Mouse (Mus musculus) G1E (cell line): ENCODE data around the gene Srl. TPM values are rescaled to one million over a fixed set of nuclear protein-coding genes. Genes with fewer than 3 reads are reported as not detected.

Experiments used
- ATAC-seq: 2 replicates; pipeline ENCODE4 v1.8.0; 2016; ENCODE audit warnings: mild to moderate bottlenecking; ENCODE audit not compliant: insufficient number of reproducible peaks, poor library complexity, low FRiP score, severe bottlenecking; ENCODE audit errors: extremely low read depth
- DNase-seq: peaks from one replicate; pipeline ENCODE4 v3.0.0; 2012; ENCODE audit warnings: low spot score
- H3K27me3 ChIP-seq: 2 replicates; pipeline ENCODE4 v1.6.1; 2012; ENCODE audit warnings: mild to moderate bottlenecking, low read length, inconsistent platforms; ENCODE audit not compliant: insufficient read depth
- H3K36me3 ChIP-seq: replicated peaks from 2 replicates; pipeline ENCODE3; 2012; ENCODE audit warnings: mild to moderate bottlenecking, inconsistent platforms
- H3K4me1 ChIP-seq: 2 replicates; pipeline ENCODE4 v1.6.1; 2012; ENCODE audit warnings: low read depth, low read length, inconsistent platforms, mixed read lengths; ENCODE audit not compliant: insufficient read depth
- H3K4me3 ChIP-seq: 2 replicates; pipeline ENCODE4 v1.5.1; 2012; ENCODE audit warnings: low read depth, mild to moderate bottlenecking, inconsistent platforms, low read length, moderate library complexity, mixed read lengths
- H3K9me3 ChIP-seq: replicated peaks from 2 replicates; pipeline ENCODE4 v1.6.1; 2012; ENCODE audit warnings: inconsistent platforms
- CTCF ChIP-seq: IDR thresholded peaks from 2 replicates; pipeline ENCODE4 v1.5.1; 2012; ENCODE audit warnings: low read depth, low read length, inconsistent platforms, mixed read lengths
- GATA1 ChIP-seq: IDR thresholded peaks from 2 replicates; pipeline ENCODE4 v1.6.1; 2012; ENCODE audit warnings: borderline replicate concordance, low read length, inconsistent platforms, mixed read lengths
- GATA2 ChIP-seq: IDR thresholded peaks from 2 replicates; pipeline ENCODE4 v1.6.1; 2012; ENCODE audit warnings: low read depth, low read length, inconsistent platforms, borderline replicate concordance
- POLR2AphosphoS5 ChIP-seq: IDR thresholded peaks from 2 replicates; pipeline ENCODE4 v1.6.1; 2012; ENCODE audit warnings: low read depth, low read length, inconsistent platforms; ENCODE audit not compliant: insufficient replicate concordance
- TAL1 ChIP-seq: conservative IDR thresholded peaks from 2 replicates; pipeline ENCODE4 v1.6.1; 2012; ENCODE audit warnings: low read depth, low read length, inconsistent platforms, mixed read lengths
- polyA plus RNA-seq: library from polyadenylated mRNA; stranded (reverse); fragments of >175 nt; gene quantifications from 2 replicates; pipeline ENCODE4 v1.2.3, GENCODE M21; 2012
- total RNA-seq, 2 experiments: library from RNA; stranded (forward) in 1 of 2; stranded (reverse) in 1 of 2; fragments of 200-1000 nt in 1 of 2; fragments of >200 nt in 1 of 2; fragmentation: Nextera tagmentation in 1 of 2; gene quantifications; 2 replicates each; pipeline ENCODE4 v1.2.3; 2014 to 2017

Gene Srl
- total and polyA plus RNA-seq, 3 experiments, result 3.5 to 8.6 (median 8.5) TPM

DNA sequence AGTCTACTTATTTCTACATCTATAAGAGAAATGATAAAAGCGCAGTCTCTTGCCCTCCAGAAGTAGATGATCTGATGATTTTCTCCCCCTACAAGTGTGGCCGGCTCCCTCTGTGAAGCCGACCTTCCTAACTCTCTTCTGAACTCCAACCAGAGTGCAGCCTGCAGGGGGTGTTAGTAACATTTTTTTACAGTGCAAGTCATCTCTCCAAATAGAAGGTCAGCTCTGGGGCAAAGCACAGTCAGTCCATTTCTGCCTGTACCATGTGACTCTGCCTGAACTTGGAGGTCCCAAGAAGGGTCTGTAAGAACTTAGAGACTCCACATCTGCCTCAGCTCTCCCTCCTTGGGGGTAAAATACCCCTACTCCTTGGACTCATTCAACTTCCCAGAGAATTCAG lies 27.2 kb downstream of the Srl start:
- no peak for ATAC-seq
- no peaks in the 10 kb centered on the region for H3K4me1 ChIP-seq
- no peak for DNase-seq

GRCm38 (mm10) chr16:4512661-4513438 lies 28.8 kb downstream of the Srl start:
- Histone ChIP-seq H3K4me3 (no peak overlapping the region), H3K36me3 (no peaks in the 10 kb centered on the region), H3K9me3 (no peaks in the 10 kb centered on the region), H3K4me1 (no peaks in the 10 kb centered on the region), H3K27me3 (peaks cover 6% of the 10 kb centered on the region; the same call in 1 of the 2 replicates)
- DNase-seq (no peak), ATAC-seq (no peak)
- TF ChIP-seq TAL1 (no peak), GATA2 (no peak), POLR2AphosphoS5 (no peak), CTCF (no peak), GATA1 (no peak)

More for the DNA sequence above, 27.2 kb downstream of the Srl start:
- H3K27me3 ChIP-seq, result peaks cover 13% of the 10 kb centered on the region
- H3K36me3 ChIP-seq, result no peaks in the 10 kb centered on the region
- no peak for TF ChIP-seq POLR2AphosphoS5
- no peak for TF ChIP-seq CTCF
- TF ChIP-seq GATA2, result no peak
- no peak for TF ChIP-seq GATA1
- no peak for TF ChIP-seq TAL1
- H3K4me3 ChIP-seq, result no peak overlapping the region
- no peaks in the 10 kb centered on the region for H3K9me3 ChIP-seq

DNA sequence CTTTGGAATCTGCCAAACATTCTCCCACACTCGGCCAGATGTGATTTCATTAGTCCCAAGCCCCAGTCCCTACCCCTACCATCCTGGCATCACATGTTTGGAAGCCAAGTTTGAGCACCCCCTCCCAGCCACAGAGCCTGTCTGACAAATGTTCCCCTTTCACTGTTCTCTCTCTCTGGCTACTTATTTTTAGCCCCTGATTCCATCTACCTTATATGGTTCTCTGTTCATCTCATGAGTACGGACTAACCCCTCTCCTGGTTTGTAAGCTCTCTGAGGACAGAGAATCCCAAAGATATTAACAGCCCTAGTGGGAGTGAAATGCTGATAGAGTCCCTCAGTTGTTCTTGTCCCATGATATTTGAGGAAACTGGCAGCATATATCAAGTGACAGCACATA lies 30.2 kb downstream of the Srl start:
- no peaks in the 10 kb centered on the region for H3K4me1 ChIP-seq
- TF ChIP-seq TAL1 (no peak), GATA2 (no peak), POLR2AphosphoS5 (no peak), GATA1 (no peak), CTCF (no peak)

GRCm38 (mm10) chr16:4506181-4506580 lies 35.4 kb downstream of the Srl start:
- no peak for DNase-seq
- no peak overlapping the region for H3K4me3 ChIP-seq
- no peaks in the 10 kb centered on the region for H3K36me3 ChIP-seq
- no peak for TF ChIP-seq CTCF
- TF ChIP-seq GATA2, result no peak
- no peak for TF ChIP-seq TAL1
- TF ChIP-seq POLR2AphosphoS5, result no peak
- TF ChIP-seq GATA1, result no peak
- no peaks in the 10 kb centered on the region for H3K27me3 ChIP-seq
- ATAC-seq, result no peak
- no peaks in the 10 kb centered on the region for H3K4me1 ChIP-seq
- no peaks in the 10 kb centered on the region for H3K9me3 ChIP-seq

More for the DNA sequence above, 30.2 kb downstream of the Srl start:
- no peak overlapping the region for H3K4me3 ChIP-seq
- ATAC-seq (no peak), DNase-seq (no peak)
- peaks cover 6% of the 10 kb centered on the region; the same call in 1 of the 2 replicates for H3K27me3 ChIP-seq
- no peaks in the 10 kb centered on the region for H3K9me3 ChIP-seq
- H3K36me3 ChIP-seq, result no peaks in the 10 kb centered on the region

DNA sequence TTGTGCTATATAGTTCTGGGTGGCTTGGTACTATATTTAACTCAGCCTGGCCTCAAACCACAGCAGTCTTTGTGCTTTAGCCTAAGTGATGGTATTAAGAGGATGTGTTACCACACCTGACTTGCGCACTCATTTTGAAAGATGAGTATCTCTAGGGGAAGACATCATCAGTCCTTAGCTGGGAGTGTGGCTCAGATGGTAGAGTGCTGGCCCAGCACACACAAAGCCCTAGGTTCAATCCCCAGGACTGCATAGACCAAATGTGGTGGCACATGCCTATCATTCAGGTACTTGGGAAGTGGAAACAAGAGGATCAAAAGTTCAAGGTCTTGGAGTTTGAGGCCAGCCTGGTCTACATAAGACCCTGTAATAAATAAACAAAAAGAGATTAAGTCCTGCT lies 38.1 kb downstream of the Srl start:
- H3K27me3 ChIP-seq, result peaks cover 3% of the 10 kb centered on the region; the same call in 1 of the 2 replicates
- no peaks in the 10 kb centered on the region for H3K36me3 ChIP-seq
- DNase-seq (no peak), ATAC-seq (no peak)
- no peak overlapping the region for H3K4me3 ChIP-seq
- H3K9me3 ChIP-seq, result no peaks in the 10 kb centered on the region
- H3K4me1 ChIP-seq, result no peaks in the 10 kb centered on the region
- TF ChIP-seq GATA2 (no peak), CTCF (no peak), POLR2AphosphoS5 (no peak), GATA1 (no peak), TAL1 (no peak)

DNA sequence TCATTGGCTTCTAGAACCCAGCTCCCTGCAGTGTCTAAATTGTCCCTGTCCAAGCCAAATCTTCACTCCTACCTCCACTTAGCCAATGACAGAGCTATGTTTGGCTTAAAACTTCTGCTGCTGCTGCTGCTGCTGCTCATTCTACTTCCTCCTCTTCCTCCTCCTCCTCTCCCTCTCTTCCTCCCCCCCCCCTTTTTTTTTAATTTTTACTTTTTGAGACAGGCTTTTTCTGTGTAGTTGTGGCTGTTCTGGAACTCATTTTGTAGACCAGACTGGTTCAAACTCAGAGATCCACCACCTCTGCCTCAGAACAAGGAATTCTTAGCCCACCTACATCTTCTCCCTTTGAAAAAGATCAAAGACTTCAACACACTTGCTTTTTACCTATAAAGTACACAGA lies 39.0 kb downstream of the Srl start:
- Histone ChIP-seq H3K9me3 (no peaks in the 10 kb centered on the region), H3K4me3 (no peak overlapping the region), H3K27me3 (peaks cover 5% of the 10 kb centered on the region; the same call in 1 of the 2 replicates), H3K4me1 (no peaks in the 10 kb centered on the region), H3K36me3 (no peaks in the 10 kb centered on the region)
- ATAC-seq (no peak), DNase-seq (no peak)
- TF ChIP-seq POLR2AphosphoS5 (no peak), GATA2 (no peak), TAL1 (no peak), GATA1 (no peak), CTCF (no peak)
